Mouse (Mus musculus): ENCODE data around the gene Slco2a1. TPM values are rescaled to one million over a fixed set of nuclear protein-coding genes. Genes with fewer than 3 reads are reported as not detected.

Gene Slco2a1
- polyA plus RNA-seq, 1 experiment, result 0.12 TPM

- Histone ChIP-seq H3K4me2 (ENCODE audit: low read depth) (no peak overlapping the region), H3K4me3 (no peak overlapping the region), H3K27me3 (ENCODE audit: control insufficient read depth, insufficient read depth, insufficient read length) (no peaks in the 10 kb centered on the region), H3ac (ENCODE audit: control insufficient read depth, insufficient read length) (no peak overlapping the region), H3K79me2 (ENCODE audit: control insufficient read depth, insufficient read depth) (no peaks in the 10 kb centered on the region), H3K36me3 (ENCODE audit: control insufficient read depth, insufficient read depth) (no peaks in the 10 kb centered on the region)
- TF ChIP-seq E2F4 (IDR thresholded peaks at IDR 0.05; ENCODE audit: insufficient read depth), result no peak
- no peak for TF ChIP-seq USF1 (IDR thresholded peaks at IDR 0.05; ENCODE audit: low read depth)
- no peak for TF ChIP-seq CEBPB (IDR thresholded peaks at IDR 0.05; ENCODE audit: insufficient read depth, poor library complexity, severe bottlenecking)
- TF ChIP-seq TCF12 (IDR thresholded peaks at IDR 0.05; ENCODE audit: insufficient read depth, poor library complexity, severe bottlenecking), result no peak
- TF ChIP-seq MYOG (IDR thresholded peaks at IDR 0.05; ENCODE audit: control insufficient read depth in 1 of 3, insufficient read depth in 1 of 3, insufficient read length in 2 of 3, low read depth in 2 of 3), result no peak
- TF ChIP-seq TCF3 (IDR thresholded peaks at IDR 0.05; ENCODE audit: insufficient read length, low read depth), result no peak
- TF ChIP-seq SRF (IDR thresholded peaks at IDR 0.05; ENCODE audit: control insufficient read depth, insufficient read length, low read depth), result no peak
- TF ChIP-seq MYOD1 (IDR thresholded peaks at IDR 0.05; ENCODE audit: control insufficient read depth in 1 of 3, insufficient read length in 2 of 3, low read depth in 2 of 3), result no peak
- no peak for TF ChIP-seq POLR2AphosphoS2 (IDR thresholded peaks at IDR 0.05; ENCODE audit: insufficient read length, low read depth)
Observed at GRCm38 (mm10) chr9:103118651-103119275, 130.3 kb downstream of the Slco2a1 start.

GRCm38 (mm10) chr9:103119781-103120180 is 131.3 kb downstream of the Slco2a1 start:
- Histone ChIP-seq H3K27me3 (ENCODE audit: control insufficient read depth, insufficient read depth, insufficient read length) (no peaks in the 10 kb centered on the region), H3ac (ENCODE audit: control insufficient read depth, insufficient read length) (no peak overlapping the region), H3K4me3 (no peak overlapping the region), H3K36me3 (ENCODE audit: control insufficient read depth, insufficient read depth) (no peaks in the 10 kb centered on the region), H3K79me2 (ENCODE audit: control insufficient read depth, insufficient read depth) (no peaks in the 10 kb centered on the region), H3K4me2 (ENCODE audit: low read depth) (no peak overlapping the region)
- TF ChIP-seq CEBPB (IDR thresholded peaks at IDR 0.05; ENCODE audit: insufficient read depth, poor library complexity, severe bottlenecking) (no peak), SRF (IDR thresholded peaks at IDR 0.05; ENCODE audit: control insufficient read depth, insufficient read length, low read depth) (no peak), TCF3 (IDR thresholded peaks at IDR 0.05; ENCODE audit: insufficient read length, low read depth) (no peak), MYOG (IDR thresholded peaks at IDR 0.05; ENCODE audit: control insufficient read depth in 1 of 3, insufficient read depth in 1 of 3, insufficient read length in 2 of 3, low read depth in 2 of 3) (no peak), E2F4 (IDR thresholded peaks at IDR 0.05; ENCODE audit: insufficient read depth) (no peak), POLR2AphosphoS2 (IDR thresholded peaks at IDR 0.05; ENCODE audit: insufficient read length, low read depth) (no peak), MAX (IDR thresholded peaks at IDR 0.05; ENCODE audit: low read depth) (no peak), TCF12 (IDR thresholded peaks at IDR 0.05; ENCODE audit: insufficient read depth, poor library complexity, severe bottlenecking) (no peak)

GRCm38 (mm10) chr9:103120231-103120630 is 131.7 kb downstream of the Slco2a1 start:
- TF ChIP-seq CEBPB (IDR thresholded peaks at IDR 0.05; ENCODE audit: insufficient read depth, poor library complexity, severe bottlenecking) (no peak), POLR2AphosphoS2 (IDR thresholded peaks at IDR 0.05; ENCODE audit: insufficient read length, low read depth) (no peak)
- Histone ChIP-seq H3ac (ENCODE audit: control insufficient read depth, insufficient read length) (no peak overlapping the region), H3K36me3 (ENCODE audit: control insufficient read depth, insufficient read depth) (no peaks in the 10 kb centered on the region), H3K4me3 (no peak overlapping the region), H3K27me3 (ENCODE audit: control insufficient read depth, insufficient read depth, insufficient read length) (no peaks in the 10 kb centered on the region), H3K4me2 (ENCODE audit: low read depth) (no peak overlapping the region), H3K79me2 (ENCODE audit: control insufficient read depth, insufficient read depth) (no peaks in the 10 kb centered on the region)

- Histone ChIP-seq H3K27me3 (ENCODE audit: control insufficient read depth, insufficient read depth, insufficient read length) (no peaks in the 10 kb centered on the region), H3K36me3 (ENCODE audit: control insufficient read depth, insufficient read depth) (no peaks in the 10 kb centered on the region), H3ac (ENCODE audit: control insufficient read depth, insufficient read length) (no peak overlapping the region), H3K4me2 (ENCODE audit: low read depth) (no peak overlapping the region), H3K79me2 (ENCODE audit: control insufficient read depth, insufficient read depth) (no peaks in the 10 kb centered on the region), H3K4me3 (no peak overlapping the region)
- TF ChIP-seq E2F4 (IDR thresholded peaks at IDR 0.05; ENCODE audit: insufficient read depth) (no peak), SRF (IDR thresholded peaks at IDR 0.05; ENCODE audit: control insufficient read depth, insufficient read length, low read depth) (no peak), POLR2A (IDR thresholded peaks at IDR 0.05; ENCODE audit: insufficient read length, low read depth) (no peak), CEBPB (IDR thresholded peaks at IDR 0.05; ENCODE audit: insufficient read depth, poor library complexity, severe bottlenecking) (no peak), MYOD1 (IDR thresholded peaks at IDR 0.05; ENCODE audit: control insufficient read depth in 1 of 3, insufficient read length in 2 of 3, low read depth in 2 of 3) (no peak), USF1 (IDR thresholded peaks at IDR 0.05; ENCODE audit: low read depth) (no peak), MAX (IDR thresholded peaks at IDR 0.05; ENCODE audit: low read depth) (no peak)
Observed at GRCm38 (mm10) chr9:103121546-103121945, 133.0 kb downstream of the Slco2a1 start.

- no peak overlapping the region for H3K4me2 ChIP-seq (ENCODE audit: low read depth)
- H3K4me3 ChIP-seq, result no peak overlapping the region
- no peak overlapping the region for H3ac ChIP-seq (ENCODE audit: control insufficient read depth, insufficient read length)
- TF ChIP-seq POLR2A (IDR thresholded peaks at IDR 0.05; ENCODE audit: insufficient read length, low read depth) (no peak), USF1 (IDR thresholded peaks at IDR 0.05; ENCODE audit: low read depth) (no peak), REST (IDR thresholded peaks at IDR 0.05; ENCODE audit: insufficient read depth, insufficient read length) (no peak), CEBPB (IDR thresholded peaks at IDR 0.05; ENCODE audit: insufficient read depth, poor library complexity, severe bottlenecking) (no peak), TCF3 (IDR thresholded peaks at IDR 0.05; ENCODE audit: insufficient read length, low read depth) (no peak), E2F4 (IDR thresholded peaks at IDR 0.05; ENCODE audit: insufficient read depth) (no peak), TCF12 (IDR thresholded peaks at IDR 0.05; ENCODE audit: insufficient read depth, poor library complexity, severe bottlenecking) (no peak), POLR2AphosphoS2 (IDR thresholded peaks at IDR 0.05; ENCODE audit: insufficient read length, low read depth) (no peak), MYOG (IDR thresholded peaks at IDR 0.05; ENCODE audit: control insufficient read depth in 1 of 3, insufficient read depth in 1 of 3, insufficient read length in 2 of 3, low read depth in 2 of 3) (no peak), MAX (IDR thresholded peaks at IDR 0.05; ENCODE audit: low read depth) (no peak)
- H3K27me3 ChIP-seq (ENCODE audit: control insufficient read depth, insufficient read depth, insufficient read length), result no peaks in the 10 kb centered on the region
- no peaks in the 10 kb centered on the region for H3K79me2 ChIP-seq (ENCODE audit: control insufficient read depth, insufficient read depth)
- no peaks in the 10 kb centered on the region for H3K36me3 ChIP-seq (ENCODE audit: control insufficient read depth, insufficient read depth)
Observed at GRCm38 (mm10) chr9:103124746-103125145, 136.2 kb downstream of the Slco2a1 start.
